Mouse (Mus musculus) embryonic facial prominence, embryonic 10.5 days (tissue): Measurements from ENCODE around the gene Galnt18. TPM values are rescaled to one million over a fixed set of nuclear protein-coding genes. Genes with fewer than 3 reads are reported as not detected.
A peak's percentile ranks its signal among the peaks of the same experiment; 100 is the strongest.

Experiments used
- DNase-seq: peaks from one replicate; pipeline ENCODE4 v3.0.0-alpha.2; 2017; ENCODE audit warnings: low spot score
- H3K27ac ChIP-seq: fragments of 300-500 bp; sonication (generic); replicated peaks from 2 replicates; pipeline ENCODE4 v1.5.1; 2016; ENCODE audit warnings: mild to moderate bottlenecking
- H3K27me3 ChIP-seq: fragments of 300-500 bp; sonication (generic); replicated peaks from 2 replicates; pipeline ENCODE4 v1.6.1; 2016; ENCODE audit warnings: low read depth, mild to moderate bottlenecking; ENCODE audit not compliant: poor library complexity, severe bottlenecking
- H3K36me3 ChIP-seq: fragments of 300-500 bp; sonication (generic); replicated peaks from 2 replicates; pipeline ENCODE4 v1.6.1; 2016; ENCODE audit warnings: mild to moderate bottlenecking, moderate library complexity
- H3K4me1 ChIP-seq: fragments of 300-500 bp; sonication (generic); 2 replicates; pipeline ENCODE4 v1.6.1; 2016
- H3K4me3 ChIP-seq: fragments of 300-500 bp; sonication (generic); 2 replicates; pipeline ENCODE4 v1.5.1; 2016; ENCODE audit warnings: mild to moderate bottlenecking, moderate library complexity
- H3K9me3 ChIP-seq: fragments of 300-500 bp; sonication (generic); 2 replicates; pipeline ENCODE4 v1.6.1; 2016; ENCODE audit warnings: mild to moderate bottlenecking
- WGBS: fragments of 180-500 bp; shearing (Covaris S2); methylation state at CpG from one replicate; pipeline ENCODE4 v1.1.7; 2016; 5-methylcytosine and 5-hydroxymethylcytosine counted together
- polyA plus RNA-seq: library from polyadenylated mRNA; unstranded; fragments of >200 nt; fragmentation: Nextera tagmentation; extraction: Ambion mirVana; gene quantifications from 2 replicates; pipeline ENCODE4 v1.2.1, GENCODE M21; 2016

Galnt18 gene
- polyA plus RNA-seq, 1 experiment from 2014 or later: 9.9 TPM

DNA sequence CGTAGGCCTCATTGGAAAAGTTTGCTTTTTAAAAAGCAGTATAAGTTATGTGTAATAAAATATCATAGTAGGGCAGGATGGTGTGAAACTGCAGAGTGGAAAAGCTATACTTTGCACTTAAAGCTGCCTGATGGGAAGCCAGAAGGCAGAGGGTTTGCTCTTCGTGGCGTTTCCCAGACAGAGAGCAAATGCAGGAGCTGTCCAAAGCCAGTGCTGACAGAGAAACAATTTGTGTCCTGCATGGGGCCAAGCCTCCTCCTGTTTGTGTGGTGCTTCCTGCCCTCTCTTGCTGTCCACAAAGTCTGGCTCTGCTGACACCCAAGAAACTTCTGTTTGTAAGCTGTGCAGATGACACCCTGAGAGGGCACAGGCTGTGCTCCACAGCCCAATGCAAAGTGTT is 220.8 kb downstream of the Galnt18 start:
- WGBS: 49% methylated on average over 3 of the region's 3 CpGs
- H3K36me3 ChIP-seq: no peaks in the 10 kb centered on the region
- DNase-seq: peak; percentile 14
- no peak overlapping the region for H3K27ac ChIP-seq
- no peak overlapping the region for H3K4me3 ChIP-seq
- H3K9me3 ChIP-seq: peaks cover 6% of the 10 kb centered on the region; the same call in 1 of the 2 replicates
- no peaks in the 10 kb centered on the region for H3K4me1 ChIP-seq
- H3K27me3 ChIP-seq: no peaks in the 10 kb centered on the region

DNA sequence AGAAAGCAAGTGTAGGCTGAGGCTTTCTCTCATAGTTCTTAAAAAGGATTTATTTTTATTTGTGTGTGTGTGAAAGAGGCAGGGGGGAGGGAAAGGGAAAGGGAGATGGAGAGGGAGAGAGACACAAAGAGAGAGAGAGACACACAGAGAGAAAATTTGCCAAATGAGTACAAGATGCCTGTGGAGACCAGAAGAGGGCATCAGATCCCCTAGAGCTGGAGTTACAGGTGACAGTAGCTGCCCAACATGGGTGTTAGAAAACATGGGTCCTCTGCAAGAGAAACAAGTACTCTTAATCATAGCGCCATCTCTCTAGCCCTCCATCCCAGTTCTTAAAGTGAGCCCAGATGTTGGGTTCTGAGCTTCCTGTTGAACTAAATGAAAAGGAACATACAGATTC is 228.8 kb downstream of the Galnt18 start:
- 88% methylated on average over 1 of the region's 1 CpGs for WGBS

GRCm38 (mm10) chr7:111547069-111547468 is 232.7 kb downstream of the Galnt18 start:
- H3K36me3 ChIP-seq: no peaks in the 10 kb centered on the region
- no peak overlapping the region for H3K27ac ChIP-seq
- no peaks in the 10 kb centered on the region for H3K27me3 ChIP-seq
- peak; percentile 10 for DNase-seq
- no peak overlapping the region for H3K4me3 ChIP-seq
- WGBS: 77% methylated on average over 10 of the region's 10 CpGs
- no peaks in the 10 kb centered on the region for H3K9me3 ChIP-seq
- no peaks in the 10 kb centered on the region for H3K4me1 ChIP-seq

More for the DNA sequence above, 228.8 kb downstream of the Galnt18 start:
- no peak overlapping the region for H3K4me3 ChIP-seq
- H3K27ac ChIP-seq: no peak overlapping the region
- DNase-seq: no peak
- H3K27me3 ChIP-seq: no peaks in the 10 kb centered on the region
- H3K36me3 ChIP-seq: no peaks in the 10 kb centered on the region
- H3K4me1 ChIP-seq: no peaks in the 10 kb centered on the region
- no peaks in the 10 kb centered on the region for H3K9me3 ChIP-seq

DNA sequence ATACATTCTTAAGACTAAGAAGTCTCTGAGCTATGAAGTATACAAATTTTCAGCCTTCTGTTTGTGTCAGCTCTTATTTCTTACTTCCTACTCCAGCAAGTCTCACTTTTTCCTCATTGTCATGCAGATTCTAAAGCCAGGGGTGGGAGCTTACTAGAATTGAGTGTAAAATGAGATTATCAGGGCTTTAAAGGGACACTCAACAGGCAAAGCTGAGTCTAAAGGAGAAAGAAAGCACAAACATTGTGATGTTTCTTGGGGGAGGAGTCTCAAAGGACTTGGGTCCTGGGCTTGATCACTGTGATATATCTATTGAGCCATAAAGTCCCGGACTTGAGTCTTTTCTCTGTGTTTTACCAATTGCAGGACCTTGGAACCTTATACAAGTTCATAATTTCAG is 234.2 kb downstream of the Galnt18 start:
- Histone ChIP-seq H3K4me1 (no peaks in the 10 kb centered on the region), H3K9me3 (no peaks in the 10 kb centered on the region), H3K4me3 (no peak overlapping the region), H3K27ac (no peak overlapping the region), H3K27me3 (no peaks in the 10 kb centered on the region), H3K36me3 (no peaks in the 10 kb centered on the region)
- 59% methylated on average over 1 of the region's 1 CpGs for WGBS
- DNase-seq: no peak

- Histone ChIP-seq H3K9me3 (peaks cover 6% of the 10 kb centered on the region; the same call in 1 of the 2 replicates), H3K27ac (no peak overlapping the region), H3K4me1 (no peaks in the 10 kb centered on the region), H3K4me3 (no peak overlapping the region), H3K27me3 (no peaks in the 10 kb centered on the region), H3K36me3 (no peaks in the 10 kb centered on the region)
- WGBS: 89% methylated on average over 6 of the region's 6 CpGs
- no peak for DNase-seq
Observed at GRCm38 (mm10) chr7:111537946-111538345, 241.8 kb downstream of the Galnt18 start.

DNA sequence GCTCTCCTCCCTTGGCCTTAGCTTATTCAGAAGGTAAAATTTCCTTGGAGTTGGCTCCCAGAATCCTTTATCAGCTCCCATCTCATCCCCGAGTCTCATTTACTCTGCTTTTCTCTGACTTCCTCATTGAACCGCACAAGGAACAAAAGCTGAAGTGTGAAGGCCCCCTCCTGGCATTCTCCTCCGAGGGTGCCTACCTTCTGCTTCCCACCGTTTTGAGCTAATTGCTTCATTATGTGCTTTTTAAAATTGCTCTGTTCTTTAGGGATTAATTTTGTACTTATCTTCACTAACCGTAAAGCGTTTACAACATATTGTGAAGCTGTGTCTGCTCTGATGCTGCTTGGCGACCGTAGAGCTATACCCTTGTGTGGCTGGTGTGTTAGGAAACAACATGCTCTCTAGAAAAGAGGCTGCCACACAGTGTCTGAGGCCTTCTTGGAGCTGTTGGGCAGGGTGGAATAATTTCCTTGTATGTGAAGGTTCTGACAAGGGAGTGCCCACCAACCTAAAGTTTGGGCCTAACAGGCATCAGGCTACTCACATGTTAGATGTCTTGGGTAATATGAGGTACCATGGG is 244.9 kb downstream of the Galnt18 start:
- no peaks in the 10 kb centered on the region for H3K4me1 ChIP-seq
- no peaks in the 10 kb centered on the region for H3K36me3 ChIP-seq
- H3K27ac ChIP-seq: no peak overlapping the region
- no peaks in the 10 kb centered on the region for H3K27me3 ChIP-seq
- whole genome bisulfite sequencing: 57% methylated on average over 8 of the region's 8 CpGs
- DNase-seq: no peak
- no peak overlapping the region for H3K4me3 ChIP-seq
- peaks cover 6% of the 10 kb centered on the region; the same call in 1 of the 2 replicates for H3K9me3 ChIP-seq

DNA sequence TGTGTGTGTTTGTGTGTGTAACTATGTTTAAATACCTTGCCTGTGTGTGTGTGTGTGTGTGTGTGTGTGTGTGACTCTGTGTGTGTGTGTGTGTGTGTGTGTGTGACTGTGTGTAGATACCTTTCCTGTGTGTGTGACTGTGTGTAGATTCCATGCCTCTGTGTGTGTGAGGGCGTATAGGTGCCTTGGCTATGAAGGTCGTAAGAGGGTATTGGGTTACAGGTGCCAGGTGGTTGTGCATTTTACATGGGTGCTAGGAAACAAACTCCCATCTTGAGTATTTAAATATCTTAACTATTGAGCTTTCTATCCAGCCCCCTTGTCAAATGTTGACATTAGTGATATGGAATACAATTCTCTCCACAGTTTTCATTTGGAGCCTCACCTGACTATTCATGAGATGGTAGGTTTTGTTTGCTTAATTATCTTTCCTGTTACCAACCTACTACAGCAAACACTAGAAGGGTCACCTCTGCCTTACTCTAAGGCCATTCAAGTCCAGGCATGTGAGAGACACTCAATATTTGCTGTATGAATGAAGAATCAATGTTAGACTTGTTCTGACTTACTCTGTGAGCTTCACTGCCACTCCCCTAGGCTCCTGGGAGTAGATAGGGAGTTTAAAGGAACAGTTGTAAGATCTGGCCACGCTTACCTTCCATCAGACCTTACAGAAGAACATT is 250.7 kb downstream of the Galnt18 start:
- DNase-seq: no peak
- Histone ChIP-seq H3K4me3 (no peak overlapping the region), H3K4me1 (no peaks in the 10 kb centered on the region), H3K27me3 (no peaks in the 10 kb centered on the region), H3K36me3 (no peaks in the 10 kb centered on the region), H3K9me3 (no peaks in the 10 kb centered on the region), H3K27ac (no peak overlapping the region)
- 87% methylated on average over 3 of the region's 3 CpGs for WGBS

DNA sequence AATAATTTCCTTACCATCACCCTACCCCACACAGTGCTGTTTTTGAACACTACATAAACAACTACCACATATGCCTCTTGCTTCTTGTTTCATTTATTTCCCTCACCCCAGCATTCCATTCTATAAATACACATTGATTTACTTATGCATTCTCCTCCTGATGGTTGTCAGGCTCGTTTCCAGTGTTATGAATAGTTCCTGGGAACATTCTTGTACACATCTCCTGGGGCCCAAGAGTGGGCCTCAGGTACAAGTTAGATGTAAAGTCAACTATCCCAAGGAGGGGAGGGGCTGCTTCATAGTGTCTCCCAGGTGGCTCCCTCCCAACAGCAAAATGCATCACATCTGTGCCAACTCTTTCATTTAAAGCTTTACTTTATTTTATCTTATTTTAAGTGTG is 251.3 kb downstream of the Galnt18 start:
- no peaks in the 10 kb centered on the region for H3K27me3 ChIP-seq
- H3K9me3 ChIP-seq: no peaks in the 10 kb centered on the region
- H3K4me3 ChIP-seq: no peak overlapping the region
- H3K36me3 ChIP-seq: no peaks in the 10 kb centered on the region
- no peak for DNase-seq
- WGBS: 66% methylated on average over 1 of the region's 1 CpGs
- no peak overlapping the region for H3K27ac ChIP-seq
- no peaks in the 10 kb centered on the region for H3K4me1 ChIP-seq

DNA sequence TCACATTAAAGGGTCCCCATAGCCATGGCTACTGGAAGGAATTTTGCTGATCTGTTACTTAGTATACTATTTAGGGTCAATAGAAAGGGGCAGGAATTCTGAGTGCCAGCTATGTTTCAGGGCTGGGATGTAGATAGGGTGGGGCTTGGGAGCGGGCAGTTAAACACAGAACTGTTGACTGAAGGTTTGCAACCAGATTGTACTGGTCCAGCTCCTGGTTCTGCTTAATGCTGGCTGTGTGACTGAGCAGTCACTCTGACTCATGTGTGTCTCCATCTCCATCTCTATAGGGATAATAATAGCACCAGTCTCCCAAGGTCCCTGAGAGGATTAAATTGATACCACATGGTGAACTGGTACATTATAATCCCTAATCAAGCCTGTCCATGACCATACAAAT is 258.9 kb downstream of the Galnt18 start:
- Histone ChIP-seq H3K27me3 (no peaks in the 10 kb centered on the region), H3K4me3 (no peak overlapping the region), H3K4me1 (no peaks in the 10 kb centered on the region), H3K27ac (no peak overlapping the region), H3K36me3 (no peaks in the 10 kb centered on the region), H3K9me3 (no peaks in the 10 kb centered on the region)
- 94% methylated on average over 1 of the region's 1 CpGs for WGBS
- DNase-seq: no peak

GRCm38 (mm10) chr7:111518581-111519242 is 261.1 kb downstream of the Galnt18 start:
- H3K36me3 ChIP-seq: no peaks in the 10 kb centered on the region
- no peaks in the 10 kb centered on the region for H3K27me3 ChIP-seq
- whole genome bisulfite sequencing: 89% methylated on average over 8 of the region's 8 CpGs
- no peaks in the 10 kb centered on the region for H3K4me1 ChIP-seq
- H3K9me3 ChIP-seq: no peaks in the 10 kb centered on the region
- no peak overlapping the region for H3K27ac ChIP-seq
- DNase-seq: no peak
- no peak overlapping the region for H3K4me3 ChIP-seq

- Histone ChIP-seq H3K27me3 (no peaks in the 10 kb centered on the region), H3K9me3 (no peaks in the 10 kb centered on the region), H3K4me1 (no peaks in the 10 kb centered on the region), H3K27ac (no peak overlapping the region), H3K4me3 (no peak overlapping the region), H3K36me3 (no peaks in the 10 kb centered on the region)
- 78% methylated on average over 1 of the region's 1 CpGs for WGBS
- DNase-seq: no peak
Observed at GRCm38 (mm10) chr7:111516882-111517281, 262.9 kb downstream of the Galnt18 start.

GRCm38 (mm10) chr7:111515471-111515870 is 264.3 kb downstream of the Galnt18 start:
- 94% methylated on average over 2 of the region's 2 CpGs for WGBS

More at GRCm38 (mm10) chr7:111515471-111515870, 264.3 kb downstream of the Galnt18 start:
- Histone ChIP-seq H3K36me3 (no peaks in the 10 kb centered on the region), H3K4me1 (no peaks in the 10 kb centered on the region), H3K27ac (no peak overlapping the region), H3K9me3 (no peaks in the 10 kb centered on the region), H3K27me3 (no peaks in the 10 kb centered on the region), H3K4me3 (no peak overlapping the region)
- no peak for DNase-seq
